Mouse (Mus musculus) C2C12 (cell line): Measurements from ENCODE around the gene Erp27.

Source experiments
- CTCF ChIP-seq: IDR thresholded peaks from one replicate; pipeline ENCODE4 v1.5.1; 2011; ENCODE audit not compliant: control insufficient read depth, insufficient read depth, insufficient read length
- MAX ChIP-seq: IDR thresholded peaks from one replicate; pipeline ENCODE4 v1.6.1; 2011; ENCODE audit warnings: mild to moderate bottlenecking, control low read depth
- MYOD1 ChIP-seq: IDR thresholded peaks from one replicate; pipeline ENCODE4 v1.6.1; 2011; ENCODE audit warnings: low read depth; ENCODE audit not compliant: control insufficient read depth, insufficient read length

DNA sequence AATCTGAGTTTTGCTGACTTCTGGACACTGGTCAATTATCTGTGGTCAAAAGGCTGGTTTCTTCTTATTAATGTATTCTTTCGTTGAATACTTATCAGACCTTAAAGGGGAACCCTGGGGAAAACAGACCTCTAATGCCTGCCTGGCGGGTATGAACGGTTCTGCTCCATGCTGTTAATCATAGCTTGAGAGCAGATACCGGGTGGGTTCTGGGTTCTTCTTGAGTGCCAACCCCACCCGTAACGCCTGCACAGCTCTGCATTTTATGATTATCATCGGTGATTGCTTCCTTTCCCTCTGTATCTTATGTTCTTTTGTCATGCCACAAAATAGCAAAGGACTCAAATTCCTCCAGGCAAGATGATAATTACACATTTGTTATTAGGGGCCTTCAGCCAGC lies 12.1 kb upstream of the Erp27 start:
- no peak for TF ChIP-seq CTCF
- TF ChIP-seq MYOD1, result no peak
- TF ChIP-seq MAX, result no peak
